Mouse (Mus musculus): Measurements from ENCODE around the gene 1700015F17Rik.

1700015F17Rik gene

GRCm38 (mm10) chr5:5423081-5423480 lies 55.9 kb downstream of the 1700015F17Rik start:
- no peak for DNase-seq

GRCm38 (mm10) chr5:5421439-5421838 lies 57.5 kb downstream of the 1700015F17Rik start:
- DNase-seq: no peak

- DNase-seq: peak; percentile 2 to 3
Measured at GRCm38 (mm10) chr5:5419992-5420455, 58.9 kb downstream of the 1700015F17Rik start, which contains the start of gene Cdk14. Cdk14 (minus strand) TSS chr5:5420312.

DNA sequence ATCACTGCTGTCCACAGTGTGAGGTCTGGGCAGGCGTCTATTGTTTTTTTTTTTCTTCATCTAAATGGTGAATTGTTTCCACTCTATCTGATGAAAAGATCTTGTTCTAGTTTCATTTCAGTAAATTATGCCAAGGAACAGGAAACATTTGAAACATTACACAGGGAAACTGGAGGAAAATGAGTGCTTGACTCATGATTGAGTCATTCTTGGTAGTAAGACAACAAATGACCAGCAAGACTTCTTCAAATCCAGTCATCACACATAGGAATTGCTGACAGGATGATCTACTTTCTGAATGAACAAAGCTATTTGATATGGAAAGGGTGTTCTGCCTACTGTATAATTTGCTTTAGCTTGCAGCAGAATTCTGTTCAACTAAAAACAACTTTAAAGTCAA lies 59.7 kb downstream of the 1700015F17Rik start:
- no peak for DNase-seq

DNA sequence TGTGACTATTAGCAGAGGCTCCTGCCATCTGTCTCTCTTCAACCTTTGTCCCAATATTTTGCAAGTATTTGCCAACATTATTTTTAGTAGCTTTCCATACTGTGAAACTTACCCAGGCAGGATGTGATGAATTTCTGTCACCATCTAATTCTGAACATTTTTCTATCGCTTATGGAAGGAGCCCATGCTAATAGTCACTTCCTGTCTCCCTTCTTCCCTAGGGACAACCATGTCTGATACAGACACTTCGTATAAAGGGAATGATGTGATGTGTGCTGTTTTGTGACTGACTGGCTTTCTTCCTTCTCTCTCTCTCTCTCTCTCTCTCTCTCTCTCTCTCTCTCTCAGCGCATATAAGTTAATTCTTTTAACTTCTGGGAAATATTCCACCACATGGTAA lies 64.1 kb downstream of the 1700015F17Rik start:
- no peak for DNase-seq

DNA sequence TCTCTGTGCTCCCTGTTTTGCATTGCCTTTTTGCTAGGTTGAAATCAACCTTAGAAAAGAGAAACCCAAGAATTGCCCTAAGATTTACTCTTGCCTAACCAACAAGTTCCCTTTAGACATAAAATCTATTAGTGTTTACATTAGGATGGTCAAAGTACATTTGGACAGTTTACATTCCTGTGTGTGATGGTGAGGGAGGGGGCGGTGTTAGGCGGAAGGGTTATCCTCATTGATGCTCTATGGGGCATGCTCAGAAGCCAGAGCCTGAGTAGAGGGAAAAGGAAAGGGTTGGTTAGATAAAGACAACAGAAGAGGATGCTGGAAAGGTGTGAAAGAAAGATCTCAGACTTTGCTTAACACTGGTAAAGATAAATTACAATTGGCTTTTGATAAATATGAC lies 67.1 kb downstream of the 1700015F17Rik start:
- no peak for DNase-seq

DNA sequence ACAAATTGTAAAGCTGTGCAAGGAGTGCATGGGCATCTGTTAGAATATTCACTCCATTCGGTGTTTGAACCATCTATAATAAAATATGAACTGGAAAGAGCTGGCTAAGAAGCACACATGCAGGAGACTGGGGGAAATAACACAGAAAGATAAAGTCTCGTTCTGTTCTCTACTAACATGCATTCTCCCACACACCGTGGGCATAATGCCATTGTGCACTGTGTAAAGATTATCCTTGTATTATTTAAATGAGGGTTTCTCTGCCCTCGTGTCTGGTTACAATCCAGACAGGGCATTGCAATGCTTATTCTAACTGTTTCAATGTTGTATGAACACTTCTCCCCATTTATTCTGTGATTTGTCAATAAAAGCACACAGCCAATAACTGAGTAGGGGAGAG lies 77.0 kb downstream of the 1700015F17Rik start:
- no peak for DNase-seq

DNA sequence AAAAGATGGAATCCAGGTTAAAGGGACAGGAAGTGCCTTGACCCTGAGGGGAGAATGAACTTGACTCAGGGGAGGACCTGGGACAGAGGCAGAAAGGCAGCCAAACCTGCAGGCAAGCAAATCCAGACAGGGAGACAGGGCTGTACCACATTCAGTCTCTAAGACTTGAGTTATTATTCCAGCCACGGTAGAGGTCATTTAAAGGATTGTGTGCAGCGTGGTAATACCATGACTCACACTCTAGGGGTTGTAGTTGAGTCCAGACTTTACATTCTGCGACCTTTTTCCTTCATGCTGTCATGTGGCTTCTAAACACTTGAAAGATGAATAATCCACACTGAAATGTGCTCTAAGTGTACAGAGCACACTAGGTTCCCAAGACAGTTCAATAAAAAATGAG lies 86.2 kb downstream of the 1700015F17Rik start:
- DNase-seq: no peak

All from kidney, postnatal 36 days (tissue).